Mouse (Mus musculus) forebrain, embryonic 12.5 days (tissue): ENCODE data around the gene Hacl1. TPM values are rescaled to one million over a fixed set of nuclear protein-coding genes. Genes with fewer than 3 reads are reported as not detected.
"Not testable (repeated sequence)": the region's sequence is repeated elsewhere in the genome, so short reads cannot be mapped to it uniquely, and the experiment has no call there.

Experiments used
- ATAC-seq: fragments of 200-750 bp; cut with Nextera tagmentation; 2 replicates; pipeline ENCODE4 v1.8.0; 2017; ENCODE audit warnings: moderate TSS enrichment; ENCODE audit not compliant: low FRiP score
- H3K27ac ChIP-seq: fragments of 300-500 bp; sonication (generic); 2 replicates; pipeline ENCODE4 v1.5.1; 2016; ENCODE audit warnings: mild to moderate bottlenecking
- H3K27me3 ChIP-seq: fragments of 300-500 bp; sonication (generic); 2 replicates; pipeline ENCODE4 v1.6.1; 2016; ENCODE audit warnings: mild to moderate bottlenecking
- H3K36me3 ChIP-seq: fragments of 300-500 bp; sonication (generic); replicated peaks from 2 replicates; pipeline ENCODE4 v1.6.1; 2016; ENCODE audit warnings: mild to moderate bottlenecking
- H3K4me1 ChIP-seq: fragments of 300-500 bp; sonication (generic); 2 replicates; pipeline ENCODE4 v1.6.1; 2016
- H3K4me2 ChIP-seq: fragments of 300-500 bp; sonication (generic); 2 replicates; pipeline ENCODE4 v1.6.1; 2016; ENCODE audit warnings: mild to moderate bottlenecking, moderate library complexity
- H3K4me3 ChIP-seq: fragments of 300-500 bp; sonication (generic); replicated peaks from 2 replicates; pipeline ENCODE4 v1.5.1; 2016; ENCODE audit warnings: mild to moderate bottlenecking
- H3K9ac ChIP-seq: fragments of 300-500 bp; sonication (generic); 2 replicates; pipeline ENCODE4 v1.6.1; 2016; ENCODE audit warnings: mild to moderate bottlenecking
- H3K9me3 ChIP-seq: fragments of 300-500 bp; sonication (generic); 2 replicates; pipeline ENCODE4 v1.6.1; 2016
- WGBS: fragments of 180-500 bp; shearing (Covaris S2); methylation state at CpG from one replicate; pipeline ENCODE4 v1.1.7; 2016; 5-methylcytosine and 5-hydroxymethylcytosine counted together
- polyA plus RNA-seq: library from polyadenylated mRNA; unstranded; fragments of >200 nt; fragmentation: Nextera tagmentation; extraction: Ambion mirVana; gene quantifications from 2 replicates; pipeline ENCODE4 v1.2.1, GENCODE M21; 2016

The Hacl1 gene
- polyA plus RNA-seq, 1 experiment from 2014 or later = 6.9 TPM

DNA sequence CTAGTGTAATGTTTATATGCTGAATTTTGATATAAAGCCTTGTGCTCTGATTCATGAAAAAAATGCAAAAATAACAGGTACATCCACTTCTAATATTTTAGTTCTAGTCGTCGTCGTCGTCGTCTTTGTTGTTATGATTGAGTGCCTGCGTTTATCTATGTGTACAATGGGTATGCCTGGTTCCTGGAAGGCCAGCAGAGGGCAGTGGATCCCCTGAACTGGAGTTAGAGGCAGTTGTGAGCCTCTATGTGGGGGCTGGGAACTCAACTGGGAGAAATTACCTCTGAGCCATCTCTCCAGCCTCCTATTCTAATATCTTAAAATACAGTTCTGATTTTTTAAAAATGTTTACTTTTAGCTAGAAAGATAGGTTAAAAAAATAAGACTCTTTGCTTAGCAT, 35.6 kb downstream of the Hacl1 start:
- Histone ChIP-seq H3K27me3 (no peaks in the 10 kb centered on the region), H3K27ac (no peak overlapping the region), H3K4me3 (no peak overlapping the region), H3K4me1 (no peaks in the 10 kb centered on the region), H3K9ac (no peak overlapping the region), H3K9me3 (no peaks in the 10 kb centered on the region), H3K4me2 (no peak overlapping the region), H3K36me3 (no peaks in the 10 kb centered on the region)
- ATAC-seq = no peak
- 61% methylated on average over 6 of the region's 6 CpGs for WGBS

GRCm38 (mm10) chr14:31604916-31605315, 36.2 kb downstream of the Hacl1 start:
- WGBS = 87% methylated on average over 5 of the region's 5 CpGs
- Histone ChIP-seq H3K9me3 (no peaks in the 10 kb centered on the region), H3K4me3 (no peak overlapping the region), H3K4me2 (no peak overlapping the region), H3K36me3 (no peaks in the 10 kb centered on the region), H3K9ac (no peak overlapping the region), H3K27me3 (no peaks in the 10 kb centered on the region), H3K27ac (no peak overlapping the region), H3K4me1 (no peaks in the 10 kb centered on the region)
- ATAC-seq = no peak

- H3K36me3 ChIP-seq, H3K9me3 ChIP-seq, H3K4me2 ChIP-seq, H3K27me3 ChIP-seq, ATAC-seq, H3K4me3 ChIP-seq, H3K27ac ChIP-seq, H3K9ac ChIP-seq, H3K4me1 ChIP-seq: not testable (repeated sequence)
- 82% methylated on average over 6 of the region's 6 CpGs for WGBS
These were observed 38.5 kb downstream of the Hacl1 start for GRCm38 (mm10) chr14:31602616-31602979.

DNA sequence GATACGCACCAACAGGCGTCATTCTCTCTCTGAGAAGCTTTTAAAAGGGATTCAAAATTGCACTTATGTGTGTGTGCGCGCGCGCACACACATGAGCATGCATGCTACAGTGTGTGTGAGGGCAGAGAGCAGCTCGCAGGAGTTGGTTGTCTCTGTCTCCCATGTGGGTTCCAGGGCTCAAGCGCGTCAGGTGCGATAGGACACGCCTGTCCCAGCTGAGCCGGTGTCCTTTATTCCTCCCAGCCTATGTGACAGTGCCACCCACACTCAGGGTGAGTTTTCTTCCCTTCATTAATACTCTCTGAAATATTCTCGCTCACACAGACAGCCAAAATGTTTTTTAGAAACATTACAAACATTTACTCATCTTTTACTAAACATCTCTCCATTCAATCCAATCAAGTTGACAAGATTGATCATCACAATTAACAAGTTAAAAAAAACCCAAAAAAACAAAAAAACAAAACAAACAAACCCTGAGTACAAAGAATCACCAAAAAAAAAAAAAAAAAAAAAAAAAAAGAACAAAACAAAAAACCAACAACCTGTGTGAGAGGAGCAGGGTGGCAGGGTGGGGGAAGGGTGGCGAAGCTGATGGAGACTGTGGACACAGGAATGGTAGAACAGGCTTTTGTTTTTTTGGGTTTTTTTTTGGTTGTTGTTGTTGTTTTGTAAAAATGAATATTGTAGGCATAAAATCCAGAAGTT, 39.0 kb downstream of the Hacl1 start:
- Histone ChIP-seq H3K4me3 (no peak overlapping the region), H3K4me1 (no peaks in the 10 kb centered on the region), H3K9ac (no peak overlapping the region), H3K27ac (no peak overlapping the region), H3K27me3 (no peaks in the 10 kb centered on the region), H3K36me3 (no peaks in the 10 kb centered on the region), H3K9me3 (no peaks in the 10 kb centered on the region), H3K4me2 (no peak overlapping the region)
- WGBS = 94% methylated on average over 14 of the region's 14 CpGs
- no peak for ATAC-seq

- no peaks in the 10 kb centered on the region for H3K27me3 ChIP-seq
- no peak overlapping the region for H3K4me2 ChIP-seq
- WGBS = 91% methylated on average over 4 of the region's 4 CpGs
- no peak for ATAC-seq
- H3K4me3 ChIP-seq = no peak overlapping the region
- no peaks in the 10 kb centered on the region for H3K36me3 ChIP-seq
- no peaks in the 10 kb centered on the region for H3K9me3 ChIP-seq
- no peaks in the 10 kb centered on the region for H3K4me1 ChIP-seq
- H3K9ac ChIP-seq = no peak overlapping the region
- no peak overlapping the region for H3K27ac ChIP-seq
These were observed 43.6 kb downstream of the Hacl1 start for GRCm38 (mm10) chr14:31597446-31597845.

DNA sequence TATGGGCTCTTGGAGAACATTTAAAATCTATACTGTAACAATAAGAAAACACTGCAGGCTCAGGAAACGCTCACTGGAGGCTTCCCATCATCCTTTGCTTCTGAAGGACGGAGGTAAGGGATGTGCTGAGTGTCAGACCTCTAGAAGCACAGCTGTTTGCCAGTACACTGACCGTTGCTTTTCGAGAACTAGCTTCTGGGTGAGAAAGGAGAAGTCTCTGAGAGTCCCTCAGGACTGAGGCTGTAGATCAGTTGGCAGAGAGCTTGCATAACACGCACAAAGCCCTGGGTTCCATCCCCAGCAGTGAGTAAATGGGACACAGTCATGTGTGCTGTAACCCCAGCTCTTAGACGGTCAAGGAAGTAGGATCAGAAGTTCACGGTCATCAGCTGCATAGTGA, 44.7 kb downstream of the Hacl1 start:
- Histone ChIP-seq H3K9me3 (no peaks in the 10 kb centered on the region), H3K9ac (no peak overlapping the region), H3K36me3 (no peaks in the 10 kb centered on the region), H3K4me2 (no peak overlapping the region), H3K4me1 (no peaks in the 10 kb centered on the region), H3K4me3 (no peak overlapping the region), H3K27me3 (no peaks in the 10 kb centered on the region), H3K27ac (no peak overlapping the region)
- no peak for ATAC-seq
- WGBS = 81% methylated on average over 7 of the region's 7 CpGs

DNA sequence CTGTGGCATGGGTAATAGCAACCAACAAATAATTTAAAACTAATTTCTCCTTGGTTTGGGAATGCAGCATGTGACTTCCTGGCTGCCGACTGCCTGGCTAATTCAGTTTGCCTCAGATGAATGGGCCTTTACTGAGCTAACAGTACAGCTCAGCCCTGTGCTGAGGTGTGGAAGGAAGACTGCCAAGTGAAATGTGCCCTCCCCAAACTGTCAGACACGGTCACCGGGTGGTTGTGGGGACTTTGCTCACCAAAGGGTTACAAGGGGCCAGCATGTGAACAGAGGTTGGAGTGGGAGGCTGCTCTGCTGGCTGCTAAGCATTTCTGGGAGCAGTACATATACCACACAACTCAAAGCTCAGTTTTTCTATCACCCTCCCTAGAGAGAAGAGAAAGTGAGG, 46.4 kb downstream of the Hacl1 start:
- no peak for ATAC-seq
- Histone ChIP-seq H3K4me3 (no peak overlapping the region), H3K4me2 (no peak overlapping the region), H3K4me1 (no peaks in the 10 kb centered on the region), H3K9ac (no peak overlapping the region), H3K36me3 (no peaks in the 10 kb centered on the region), H3K9me3 (no peaks in the 10 kb centered on the region), H3K27ac (no peak overlapping the region), H3K27me3 (no peaks in the 10 kb centered on the region)
- WGBS = 90% methylated on average over 3 of the region's 3 CpGs

DNA sequence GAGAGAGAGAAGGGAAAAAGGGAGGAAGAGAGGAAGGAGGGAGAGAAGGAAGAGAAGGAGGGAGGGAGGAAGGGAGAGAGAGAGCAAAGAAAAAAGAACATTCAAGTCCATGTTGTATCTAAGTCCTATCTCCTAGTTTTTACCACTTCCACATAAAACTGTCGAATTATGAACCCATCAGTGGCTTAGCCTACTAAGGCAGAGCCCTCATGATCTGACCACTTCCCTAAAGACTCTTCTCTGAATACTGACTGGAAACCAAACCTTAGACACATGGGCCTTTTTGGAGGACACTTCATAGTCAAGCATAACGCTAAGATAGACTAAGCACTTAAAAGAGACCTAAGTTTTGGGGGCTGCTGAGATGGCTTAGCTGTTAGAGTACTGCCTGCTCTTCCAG, 48.0 kb downstream of the Hacl1 start:
- Histone ChIP-seq H3K4me3 (no peak overlapping the region), H3K27ac (no peak overlapping the region), H3K4me1 (no peaks in the 10 kb centered on the region), H3K36me3 (no peaks in the 10 kb centered on the region), H3K4me2 (no peak overlapping the region), H3K27me3 (no peaks in the 10 kb centered on the region), H3K9ac (no peak overlapping the region), H3K9me3 (no peaks in the 10 kb centered on the region)
- ATAC-seq = no peak
- WGBS = 88% methylated on average over 2 of the region's 2 CpGs

DNA sequence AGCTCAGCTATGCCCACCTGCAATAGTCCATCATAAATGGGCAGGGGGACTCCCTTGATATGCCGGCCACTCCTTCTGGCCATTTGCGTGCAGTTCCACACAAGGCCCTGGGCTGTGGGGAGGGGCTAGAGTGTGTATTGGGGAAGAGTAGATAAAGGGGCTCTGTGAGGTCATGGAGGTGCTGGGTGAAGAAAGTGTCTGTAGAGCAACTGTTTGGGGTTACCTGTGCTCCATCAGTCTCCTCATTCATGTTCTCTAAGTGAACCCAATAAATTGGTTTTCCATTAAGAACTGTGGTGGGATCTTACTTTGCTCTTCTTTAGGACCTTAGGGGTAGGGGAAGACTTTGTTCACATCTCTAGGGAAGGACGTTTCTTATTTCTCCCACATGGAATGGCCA, 49.8 kb downstream of the Hacl1 start, which contains the start of gene Colq:
TSS of gene Colq (minus strand) at position 101 of the 400 bp plus-strand sequence.
- H3K4me3 ChIP-seq = no peak within 1 kb of the TSS
- no peaks in the 10 kb centered on the region for H3K36me3 ChIP-seq
- WGBS = 91% methylated on average over 3 of the region's 3 CpGs
- no peaks in the 10 kb centered on the region for H3K4me1 ChIP-seq
- no peaks in the 10 kb centered on the region for H3K27me3 ChIP-seq
- H3K27ac ChIP-seq = no peak within 1 kb of the TSS
- no peak within 1 kb of the TSS for H3K9ac ChIP-seq
- ATAC-seq = no peak
- H3K4me2 ChIP-seq = no peak within 1 kb of the TSS
- H3K9me3 ChIP-seq = no peaks in the 10 kb centered on the region

- no peaks in the 10 kb centered on the region for H3K4me1 ChIP-seq
- no peak overlapping the region for H3K4me2 ChIP-seq
- H3K9ac ChIP-seq = no peak overlapping the region
- H3K4me3 ChIP-seq = no peak overlapping the region
- ATAC-seq = no peak
- no peak overlapping the region for H3K27ac ChIP-seq
- 87% methylated on average over 8 of the region's 8 CpGs for WGBS
- no peaks in the 10 kb centered on the region for H3K27me3 ChIP-seq
- no peaks in the 10 kb centered on the region for H3K9me3 ChIP-seq
- H3K36me3 ChIP-seq = no peaks in the 10 kb centered on the region
These were observed 54.6 kb downstream of the Hacl1 start for GRCm38 (mm10) chr14:31586451-31586850.

- Histone ChIP-seq H3K9ac (no peak overlapping the region), H3K4me2 (no peak overlapping the region), H3K36me3 (no peaks in the 10 kb centered on the region), H3K4me1 (no peaks in the 10 kb centered on the region), H3K27ac (no peak overlapping the region), H3K9me3 (peaks cover 5% of the 10 kb centered on the region; the same call in 1 of the 2 replicates), H3K27me3 (no peaks in the 10 kb centered on the region), H3K4me3 (no peak overlapping the region)
- 87% methylated on average over 7 of the region's 9 CpGs for WGBS
- no peak for ATAC-seq
These were observed 58.0 kb downstream of the Hacl1 start for GRCm38 (mm10) chr14:31583082-31583481.

- Histone ChIP-seq H3K4me1 (no peaks in the 10 kb centered on the region), H3K27ac (no peak overlapping the region), H3K4me2 (no peak overlapping the region), H3K9ac (no peak overlapping the region), H3K4me3 (no peak overlapping the region), H3K9me3 (peaks cover 5% of the 10 kb centered on the region; the same call in 1 of the 2 replicates), H3K27me3 (no peaks in the 10 kb centered on the region), H3K36me3 (no peaks in the 10 kb centered on the region)
- no peak for ATAC-seq
- 76% methylated on average over 9 of the region's 9 CpGs for WGBS
These were observed 62.9 kb downstream of the Hacl1 start for GRCm38 (mm10) chr14:31577966-31578735.
